Mouse (Mus musculus) neural tube, embryonic 12.5 days (tissue): ENCODE data around the gene Ubn1. TPM values are rescaled to one million over a fixed set of nuclear protein-coding genes. Genes with fewer than 3 reads are reported as not detected.

Source experiments
- ATAC-seq: fragments of 200-750 bp; cut with Nextera tagmentation; 2 replicates; pipeline ENCODE4 v1.8.0; 2017; ENCODE audit warnings: low read depth, mild to moderate bottlenecking, moderate TSS enrichment, moderate library complexity; ENCODE audit not compliant: low FRiP score
- H3K27ac ChIP-seq: fragments of 300-500 bp; sonication (generic); 2 replicates; pipeline ENCODE4 v1.5.1; 2016
- H3K27me3 ChIP-seq: fragments of 300-500 bp; sonication (generic); replicated peaks from 2 replicates; pipeline ENCODE4 v1.6.1; 2016; ENCODE audit warnings: mild to moderate bottlenecking
- H3K36me3 ChIP-seq: fragments of 300-500 bp; sonication (generic); 2 replicates; pipeline ENCODE4 v1.6.1; 2016; ENCODE audit warnings: mild to moderate bottlenecking
- H3K4me1 ChIP-seq: fragments of 300-500 bp; sonication (generic); 2 replicates; pipeline ENCODE4 v1.6.1; 2016
- H3K4me2 ChIP-seq: fragments of 300-500 bp; sonication (generic); replicated peaks from 2 replicates; pipeline ENCODE4 v1.6.1; 2016; ENCODE audit warnings: mild to moderate bottlenecking
- H3K4me3 ChIP-seq: fragments of 300-500 bp; sonication (generic); 2 replicates; pipeline ENCODE4 v1.5.1; 2016
- H3K9ac ChIP-seq: fragments of 300-500 bp; sonication (generic); 2 replicates; pipeline ENCODE4 v1.6.1; 2016; ENCODE audit warnings: mild to moderate bottlenecking
- H3K9me3 ChIP-seq: fragments of 300-500 bp; sonication (generic); 2 replicates; pipeline ENCODE4 v1.6.1; 2016; ENCODE audit warnings: mild to moderate bottlenecking
- WGBS: fragments of 180-500 bp; shearing (Covaris S2); methylation state at CpG from one replicate; pipeline ENCODE4 v1.1.7; 2016; 5-methylcytosine and 5-hydroxymethylcytosine counted together
- polyA plus RNA-seq: library from polyadenylated mRNA; unstranded; fragments of >200 nt; fragmentation: Nextera tagmentation; extraction: Ambion mirVana; gene quantifications from 2 replicates; pipeline ENCODE4 v1.2.1, GENCODE M21; 2016

Gene Ubn1
- polyA plus RNA-seq, 1 experiment from 2014 or later = 25.2 TPM

DNA sequence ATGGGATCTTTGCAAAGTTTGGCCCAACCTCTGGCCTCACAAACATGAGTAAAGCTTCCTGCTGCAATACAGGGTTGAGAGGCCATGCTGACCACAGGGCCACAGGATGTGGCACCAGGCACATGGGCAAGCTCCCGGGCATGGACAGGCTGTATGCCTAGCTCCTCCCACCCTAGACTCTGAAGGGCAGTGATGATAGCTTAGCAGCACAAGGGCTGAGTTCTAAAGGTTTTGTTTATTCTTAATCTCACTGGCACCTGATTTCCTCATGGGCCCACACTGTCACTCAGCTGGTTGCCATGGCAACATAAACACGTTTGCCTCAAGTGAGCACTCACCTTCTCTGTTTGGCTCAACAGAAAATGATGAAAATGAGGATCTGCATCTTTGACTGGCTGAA lies 20.0 kb upstream of the Ubn1 start:
- no peaks in the 10 kb centered on the region for H3K9me3 ChIP-seq
- H3K27me3 ChIP-seq = no peaks in the 10 kb centered on the region
- H3K27ac ChIP-seq = no peak overlapping the region
- H3K36me3 ChIP-seq = peaks cover 98% of the 10 kb centered on the region
- ATAC-seq = no peak
- no peak overlapping the region for H3K4me2 ChIP-seq
- no peak overlapping the region for H3K4me3 ChIP-seq
- H3K4me1 ChIP-seq = no peaks in the 10 kb centered on the region
- 80% methylated on average over 2 of the region's 2 CpGs for WGBS
- H3K9ac ChIP-seq = no peak overlapping the region

DNA sequence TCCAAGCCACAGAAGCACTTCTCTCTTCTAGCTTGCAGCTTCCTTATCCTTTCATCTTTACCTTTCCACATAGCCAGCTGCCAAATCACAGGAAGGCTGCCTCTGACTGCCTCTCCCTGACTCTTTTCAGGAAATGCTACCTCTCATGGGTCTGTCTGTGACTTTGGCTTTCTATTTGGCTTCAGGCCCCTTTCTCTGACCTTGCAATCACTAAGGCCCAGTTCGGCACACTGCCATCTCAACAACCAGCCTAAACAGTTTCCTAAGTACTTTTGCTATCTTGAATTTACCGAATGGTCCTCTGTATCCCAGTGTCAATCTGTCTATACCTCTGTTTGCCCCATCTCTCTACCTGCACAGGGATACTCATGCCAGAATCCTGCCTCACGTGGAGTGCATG lies 14.3 kb upstream of the Ubn1 start:
- Histone ChIP-seq H3K9ac (no peak overlapping the region), H3K4me2 (no peak overlapping the region), H3K9me3 (no peaks in the 10 kb centered on the region), H3K27ac (no peak overlapping the region), H3K36me3 (peaks cover 95% of the 10 kb centered on the region), H3K4me1 (no peaks in the 10 kb centered on the region), H3K4me3 (no peak overlapping the region), H3K27me3 (no peaks in the 10 kb centered on the region)
- ATAC-seq = no peak
- WGBS = 96% methylated on average over 3 of the region's 3 CpGs

DNA sequence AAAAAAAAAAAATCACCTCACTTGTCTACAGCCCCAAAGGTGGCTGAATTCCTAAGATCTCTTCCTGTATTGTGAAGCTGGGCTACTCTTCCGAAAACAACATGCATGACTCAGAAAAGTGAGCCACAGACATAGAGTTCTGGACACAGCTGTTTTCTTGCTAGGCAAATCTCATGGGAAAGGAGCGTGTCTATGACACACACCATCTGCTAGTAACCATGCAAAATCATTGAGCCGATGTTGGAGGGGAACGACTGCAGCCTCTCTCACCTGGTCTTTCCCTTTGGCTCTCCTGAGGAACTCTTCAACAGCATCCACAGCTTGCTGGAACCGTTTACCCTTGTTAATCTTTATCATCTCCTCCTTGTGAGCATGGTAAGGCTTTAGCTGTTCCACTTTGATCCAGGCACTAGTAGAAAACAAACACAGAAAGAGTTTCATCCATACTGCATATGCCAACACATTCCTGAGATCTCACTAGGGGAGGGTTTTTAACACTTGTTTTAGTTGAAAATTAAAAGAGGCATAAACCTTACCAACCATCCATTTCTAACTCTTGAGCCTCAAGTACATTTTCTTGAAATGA lies 13.1 kb upstream of the Ubn1 start:
- H3K9ac ChIP-seq = no peak overlapping the region
- no peak overlapping the region for H3K4me2 ChIP-seq
- H3K36me3 ChIP-seq = peaks cover 95% of the 10 kb centered on the region
- no peaks in the 10 kb centered on the region for H3K4me1 ChIP-seq
- H3K27me3 ChIP-seq = no peaks in the 10 kb centered on the region
- WGBS = 83% methylated on average over 5 of the region's 5 CpGs
- H3K27ac ChIP-seq = no peak overlapping the region
- no peaks in the 10 kb centered on the region for H3K9me3 ChIP-seq
- H3K4me3 ChIP-seq = no peak overlapping the region
- ATAC-seq = no peak

DNA sequence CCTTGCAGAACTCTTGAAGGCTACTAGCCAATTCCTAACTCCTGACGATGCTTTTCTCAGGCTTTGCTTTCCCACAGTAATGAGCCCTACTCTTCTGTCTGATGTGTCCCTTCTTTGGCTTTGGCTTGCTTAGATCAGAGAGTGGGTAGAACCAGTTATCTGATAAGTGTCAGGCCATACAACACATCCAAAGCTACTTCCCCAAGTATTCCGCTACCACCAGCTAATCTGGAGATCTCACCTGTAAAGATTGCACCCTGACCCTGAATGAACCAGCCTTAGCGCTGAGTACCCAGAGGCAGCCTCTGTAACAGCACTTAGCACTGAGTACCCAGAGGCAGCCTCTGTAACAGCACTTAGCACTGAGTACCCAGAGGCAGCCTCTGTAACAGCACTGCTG lies 4.5 kb upstream of the Ubn1 start:
- H3K4me2 ChIP-seq = no peak overlapping the region
- WGBS = 98% methylated on average over 3 of the region's 3 CpGs
- no peak overlapping the region for H3K4me3 ChIP-seq
- H3K4me1 ChIP-seq = peaks cover 16% of the 10 kb centered on the region
- no peaks in the 10 kb centered on the region for H3K27me3 ChIP-seq
- H3K9me3 ChIP-seq = no peaks in the 10 kb centered on the region
- H3K36me3 ChIP-seq = peaks cover 69% of the 10 kb centered on the region
- H3K9ac ChIP-seq = no peak overlapping the region
- no peak for ATAC-seq
- no peak overlapping the region for H3K27ac ChIP-seq

DNA sequence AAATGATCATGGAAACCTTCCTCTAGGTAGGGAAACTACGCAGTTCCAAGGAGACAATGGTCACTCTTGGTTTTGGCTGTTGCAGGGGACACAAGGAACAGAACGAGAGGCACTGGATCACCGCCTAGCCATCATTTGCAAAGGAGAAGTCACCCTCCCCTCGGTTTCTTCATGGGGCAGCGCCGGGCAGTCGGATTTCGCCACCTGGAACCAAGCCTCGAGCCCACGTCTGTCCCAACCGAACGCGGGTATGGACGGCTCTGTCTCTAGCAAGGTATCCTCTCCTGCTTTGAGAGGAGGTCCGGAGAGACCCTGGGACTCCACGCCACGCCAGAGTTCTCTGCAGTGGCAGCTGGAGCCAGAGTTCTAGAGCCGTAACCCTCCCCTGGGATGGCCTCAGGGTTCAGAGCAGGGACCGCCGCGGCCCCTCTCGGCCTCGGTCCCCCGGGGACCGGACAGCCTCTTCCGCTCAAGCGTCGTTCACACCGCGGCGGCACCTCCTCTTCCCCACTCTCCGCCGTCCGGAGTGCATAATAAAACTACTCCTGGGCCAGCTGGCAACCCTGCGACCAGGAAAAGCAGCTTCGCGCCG lies 579 bp upstream of the Ubn1 start:
- peak overlapping the region; percentile 97 for H3K4me3 ChIP-seq
- peaks cover 21% of the 10 kb centered on the region for H3K4me1 ChIP-seq
- WGBS = under 1% methylated on average over 38 of the region's 38 CpGs
- H3K36me3 ChIP-seq = peaks cover 40% of the 10 kb centered on the region
- ATAC-seq = peak; percentile 54
- H3K4me2 ChIP-seq = peak overlapping the region; percentile 88
- peak overlapping the region; percentile 92 for H3K9ac ChIP-seq
- no peaks in the 10 kb centered on the region for H3K9me3 ChIP-seq
- H3K27ac ChIP-seq = peak overlapping the region; percentile 86
- H3K27me3 ChIP-seq = no peaks in the 10 kb centered on the region

DNA sequence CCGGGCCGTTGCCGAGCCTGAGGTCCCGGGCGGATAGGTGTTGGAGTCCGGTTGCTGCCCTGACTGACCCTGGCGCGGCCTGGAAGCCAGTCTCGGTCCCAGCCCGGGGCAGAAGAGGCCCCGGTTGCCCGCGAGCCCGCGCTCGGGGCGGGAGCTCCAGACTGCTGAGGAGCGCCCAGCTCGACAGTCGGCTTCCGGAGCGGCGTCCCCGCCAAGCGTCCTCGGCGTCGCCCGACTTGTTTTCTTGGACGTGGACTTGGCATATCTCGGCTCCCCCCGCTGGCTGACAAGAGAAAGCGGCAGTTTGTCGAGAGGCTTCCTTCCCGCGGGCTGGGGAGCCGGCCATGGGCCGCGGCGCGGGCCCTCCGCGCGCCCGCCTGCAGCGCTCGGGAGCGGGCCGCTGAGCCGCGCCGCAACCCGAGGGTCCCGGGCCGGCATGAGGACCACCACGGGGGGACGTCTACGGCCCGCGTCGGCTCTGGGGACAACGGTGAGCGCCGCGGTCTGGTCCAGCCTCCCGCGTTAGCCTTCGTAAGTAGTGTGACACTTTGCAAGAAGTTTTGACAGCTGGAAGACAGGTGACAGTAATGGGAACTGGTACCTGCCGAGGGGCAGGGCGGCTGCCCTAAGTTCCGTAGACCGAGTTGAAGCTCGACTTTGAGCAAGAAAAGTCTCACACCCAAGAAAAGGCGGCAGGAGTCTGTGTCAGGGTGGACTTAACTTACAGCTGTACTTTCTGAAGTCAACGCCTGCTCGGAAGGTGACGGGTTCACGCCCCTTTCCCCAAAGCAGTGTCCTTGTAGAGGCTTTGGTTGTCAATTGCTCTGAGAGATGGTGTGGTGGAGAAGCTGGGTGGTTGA lies 624 bp downstream of the Ubn1 start:
- WGBS = under 1% methylated on average over 78 of the region's 78 CpGs
- Histone ChIP-seq H3K4me2 (peak overlapping the region; percentile 97), H3K9ac (peak overlapping the region; percentile 83), H3K36me3 (peaks cover 34% of the 10 kb centered on the region), H3K4me1 (peaks cover 21% of the 10 kb centered on the region), H3K27ac (peak overlapping the region; percentile 90), H3K9me3 (no peaks in the 10 kb centered on the region), H3K27me3 (no peaks in the 10 kb centered on the region), H3K4me3 (peak overlapping the region; percentile 97)
- peak; percentile 81 for ATAC-seq

DNA sequence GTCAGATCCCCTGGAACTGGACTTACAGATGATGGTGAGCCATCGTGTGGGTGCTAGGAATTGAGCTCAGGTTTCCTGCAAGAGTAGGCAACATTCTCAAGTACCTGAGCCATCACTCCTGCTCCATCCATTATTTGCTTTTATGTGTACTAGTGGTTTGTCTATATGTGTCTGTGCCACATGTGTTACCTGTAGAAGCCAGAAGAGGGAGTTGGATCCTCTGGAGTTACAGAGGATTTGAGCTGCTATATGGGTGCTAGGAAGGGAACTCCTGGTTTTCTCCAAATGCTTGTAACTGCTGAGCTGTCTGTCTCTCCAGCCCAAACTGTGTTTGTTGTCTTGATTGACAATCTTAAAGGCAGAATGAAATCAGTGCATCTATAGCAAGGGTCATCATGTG lies 8.3 kb downstream of the Ubn1 start:
- ATAC-seq = no peak
- no peaks in the 10 kb centered on the region for H3K4me1 ChIP-seq
- no peak overlapping the region for H3K9ac ChIP-seq
- H3K4me3 ChIP-seq = no peak overlapping the region
- no peaks in the 10 kb centered on the region for H3K9me3 ChIP-seq
- H3K27ac ChIP-seq = no peak overlapping the region
- peaks cover 52% of the 10 kb centered on the region for H3K36me3 ChIP-seq
- 96% methylated on average over 1 of the region's 1 CpGs for WGBS
- H3K4me2 ChIP-seq = no peak overlapping the region
- no peaks in the 10 kb centered on the region for H3K27me3 ChIP-seq

DNA sequence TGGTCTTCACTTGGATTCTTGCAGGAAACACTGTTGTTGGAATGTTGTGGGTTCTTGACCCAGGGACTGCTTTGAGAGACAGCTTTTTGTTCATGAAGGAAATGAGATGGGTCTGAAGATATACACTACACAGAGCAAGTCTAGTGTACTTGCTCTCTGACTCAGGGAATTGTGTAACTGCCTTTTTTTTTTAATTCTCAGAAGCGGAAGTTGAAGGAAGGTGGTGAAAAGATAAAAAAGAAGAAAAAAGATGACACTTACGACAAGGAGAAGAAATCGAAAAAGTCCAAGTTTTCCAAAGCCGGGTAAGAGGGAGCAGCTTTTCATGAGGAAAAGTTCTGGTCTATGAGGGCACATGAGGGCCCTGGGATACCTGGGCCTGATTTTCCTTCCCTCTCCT lies 13.6 kb downstream of the Ubn1 start:
- H3K9ac ChIP-seq = no peak overlapping the region
- H3K4me2 ChIP-seq = no peak overlapping the region
- ATAC-seq = no peak
- H3K36me3 ChIP-seq = peaks cover 57% of the 10 kb centered on the region
- no peaks in the 10 kb centered on the region for H3K4me1 ChIP-seq
- no peaks in the 10 kb centered on the region for H3K27me3 ChIP-seq
- H3K9me3 ChIP-seq = no peaks in the 10 kb centered on the region
- no peak overlapping the region for H3K27ac ChIP-seq
- 93% methylated on average over 4 of the region's 4 CpGs for WGBS
- no peak overlapping the region for H3K4me3 ChIP-seq

DNA sequence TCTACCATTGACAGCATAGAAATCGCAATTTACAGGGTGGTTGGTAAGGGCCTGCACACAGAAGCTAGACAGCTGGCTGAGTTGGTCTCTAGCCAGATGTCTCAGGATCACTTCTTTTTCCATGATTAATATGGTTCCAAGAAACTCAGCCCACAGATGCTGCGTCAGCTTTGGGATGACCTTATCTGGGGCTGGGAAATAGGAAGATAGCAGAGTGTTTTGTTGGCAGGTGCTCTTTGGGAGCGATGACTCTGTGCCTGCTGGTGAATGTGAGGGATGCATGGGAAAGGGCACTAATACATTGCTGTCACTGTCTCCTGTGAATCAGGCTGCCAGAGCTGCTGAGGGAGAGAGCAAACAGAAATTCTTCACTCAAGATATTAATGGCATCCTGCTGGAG lies 20.5 kb downstream of the Ubn1 start:
- Histone ChIP-seq H3K36me3 (peaks cover 75% of the 10 kb centered on the region), H3K4me3 (no peak overlapping the region)
- WGBS = 92% methylated on average over 3 of the region's 3 CpGs

DNA sequence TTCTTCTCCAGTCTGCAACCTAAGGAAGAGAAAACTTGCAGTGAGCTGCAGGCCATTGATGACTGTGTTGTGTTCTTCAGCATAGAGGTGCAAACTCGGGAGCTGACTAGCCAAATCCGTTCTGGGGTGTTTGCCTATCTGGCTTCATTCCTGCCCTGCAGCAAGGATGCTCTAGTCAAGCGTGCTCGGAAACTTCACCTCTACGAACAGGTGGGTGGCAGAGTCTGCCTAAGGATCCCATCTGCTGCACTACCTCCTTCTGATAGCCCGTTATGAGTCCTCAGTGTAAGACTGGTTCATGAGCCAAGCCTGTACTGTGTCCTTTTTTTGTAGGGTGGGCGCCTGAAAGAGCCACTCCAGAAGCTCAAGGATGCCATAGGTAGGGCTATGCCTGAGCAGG lies 22.1 kb downstream of the Ubn1 start:
- Histone ChIP-seq H3K4me3 (no peak overlapping the region), H3K9me3 (no peaks in the 10 kb centered on the region), H3K36me3 (peaks cover 80% of the 10 kb centered on the region), H3K4me1 (no peaks in the 10 kb centered on the region), H3K27ac (no peak overlapping the region), H3K27me3 (no peaks in the 10 kb centered on the region), H3K4me2 (no peak overlapping the region), H3K9ac (no peak overlapping the region)
- ATAC-seq = no peak
- 93% methylated on average over 7 of the region's 7 CpGs for WGBS

More for the DNA sequence above, 20.5 kb downstream of the Ubn1 start:
- no peak for ATAC-seq
- H3K27me3 ChIP-seq = no peaks in the 10 kb centered on the region
- no peaks in the 10 kb centered on the region for H3K4me1 ChIP-seq
- no peaks in the 10 kb centered on the region for H3K9me3 ChIP-seq
- no peak overlapping the region for H3K9ac ChIP-seq
- no peak overlapping the region for H3K4me2 ChIP-seq
- H3K27ac ChIP-seq = no peak overlapping the region

DNA sequence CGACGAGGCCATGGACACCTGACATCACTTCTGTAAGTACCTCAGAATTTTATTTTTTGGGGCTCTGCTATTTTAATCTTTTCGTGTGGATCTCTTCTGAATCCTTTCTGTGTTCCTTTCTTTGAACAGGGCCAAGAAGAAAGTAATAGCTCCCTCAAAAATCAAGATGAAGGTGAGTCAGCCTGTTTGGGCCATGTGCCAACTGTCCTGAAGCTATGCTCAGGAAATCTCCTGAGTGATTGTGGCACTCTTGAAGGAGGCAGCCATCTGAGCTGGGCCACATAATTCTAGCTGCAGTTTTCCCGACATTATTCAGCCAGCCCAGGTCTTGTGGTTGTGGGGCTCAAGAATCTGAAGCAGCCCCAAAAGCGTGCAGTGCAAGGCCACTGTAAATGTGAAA lies 24.5 kb downstream of the Ubn1 start:
- WGBS = 96% methylated on average over 5 of the region's 5 CpGs
- H3K4me3 ChIP-seq = no peak overlapping the region
- ATAC-seq = no peak
- no peak overlapping the region for H3K9ac ChIP-seq
- no peak overlapping the region for H3K27ac ChIP-seq
- no peak overlapping the region for H3K4me2 ChIP-seq
- H3K36me3 ChIP-seq = peaks cover 92% of the 10 kb centered on the region
- H3K9me3 ChIP-seq = no peaks in the 10 kb centered on the region
- H3K27me3 ChIP-seq = no peaks in the 10 kb centered on the region
- no peaks in the 10 kb centered on the region for H3K4me1 ChIP-seq

DNA sequence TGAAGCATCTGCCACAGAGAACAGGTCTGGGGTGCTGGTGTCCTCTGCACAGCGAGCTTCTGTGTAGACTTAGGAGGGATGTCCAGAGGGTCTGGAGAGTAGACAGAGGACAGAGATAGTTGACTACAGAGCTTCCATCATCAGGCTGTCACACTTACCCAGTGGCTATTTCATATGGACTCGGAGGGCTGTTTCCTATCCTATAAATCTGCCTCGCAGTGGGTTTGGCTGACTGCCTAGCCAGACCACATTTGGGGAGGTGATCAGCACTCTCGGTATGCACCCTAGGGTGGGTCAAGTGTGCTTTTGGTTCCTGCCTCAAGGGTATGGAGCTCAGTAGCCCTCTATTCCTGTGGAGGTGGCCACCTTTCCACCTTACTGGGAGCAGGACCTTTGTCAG lies 35.3 kb downstream of the Ubn1 start:
- H3K36me3 ChIP-seq = peaks cover 71% of the 10 kb centered on the region
- 91% methylated on average over 4 of the region's 4 CpGs for WGBS
- H3K4me3 ChIP-seq = no peak overlapping the region
- H3K4me1 ChIP-seq = no peaks in the 10 kb centered on the region
- H3K27ac ChIP-seq = no peak overlapping the region
- H3K27me3 ChIP-seq = no peaks in the 10 kb centered on the region
- ATAC-seq = no peak
- H3K9ac ChIP-seq = no peak overlapping the region
- no peaks in the 10 kb centered on the region for H3K9me3 ChIP-seq
- no peak overlapping the region for H3K4me2 ChIP-seq
